Mouse (Mus musculus): ENCODE data around the gene En1. TPM values are rescaled to one million over a fixed set of nuclear protein-coding genes. Genes with fewer than 3 reads are reported as not detected.
A peak's percentile ranks its signal among the peaks of the same experiment; 100 is the strongest.

The En1 gene
- total RNA-seq, 1 experiment from 2014 or later = not detected

DNA sequence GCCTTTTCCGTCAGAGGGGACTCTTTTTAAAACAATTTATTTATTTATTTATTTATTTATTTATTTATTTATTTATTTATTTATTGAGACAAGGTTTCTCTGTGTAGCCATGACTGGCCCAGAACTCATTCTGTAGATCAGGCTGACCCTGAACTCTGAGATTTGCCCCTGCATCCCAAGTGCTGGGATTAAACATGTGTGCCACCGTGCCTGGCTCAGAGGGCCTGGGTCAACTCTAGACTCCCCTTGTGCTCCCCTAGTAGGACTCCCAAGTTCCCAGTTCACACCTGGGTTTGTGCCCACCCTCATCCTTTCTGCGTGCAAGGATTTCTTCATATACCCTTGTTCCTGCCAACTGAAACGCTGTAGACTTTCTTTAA, 25.4 kb downstream of the En1 start:
- no peak for DNase-seq

DNA sequence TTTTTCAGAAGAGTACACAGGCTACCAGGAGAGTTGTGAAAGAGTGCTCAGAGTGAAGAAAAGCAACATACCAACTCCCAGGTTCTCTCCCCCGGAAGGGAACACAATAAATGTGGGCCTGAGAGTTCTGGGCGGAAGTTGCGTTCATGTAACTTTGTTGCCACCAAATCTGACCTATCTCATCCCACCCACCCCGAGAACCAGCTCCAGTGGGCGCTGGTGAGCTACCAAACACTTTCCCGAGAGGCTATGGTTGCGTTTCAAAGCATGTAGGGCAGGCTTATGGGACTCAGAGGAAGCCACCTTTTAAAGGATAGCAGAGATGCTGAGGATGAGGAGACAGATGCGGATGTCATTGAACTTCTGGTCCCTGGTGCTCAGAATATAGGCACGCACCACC, 26.6 kb downstream of the En1 start:
- no peak for DNase-seq

DNA sequence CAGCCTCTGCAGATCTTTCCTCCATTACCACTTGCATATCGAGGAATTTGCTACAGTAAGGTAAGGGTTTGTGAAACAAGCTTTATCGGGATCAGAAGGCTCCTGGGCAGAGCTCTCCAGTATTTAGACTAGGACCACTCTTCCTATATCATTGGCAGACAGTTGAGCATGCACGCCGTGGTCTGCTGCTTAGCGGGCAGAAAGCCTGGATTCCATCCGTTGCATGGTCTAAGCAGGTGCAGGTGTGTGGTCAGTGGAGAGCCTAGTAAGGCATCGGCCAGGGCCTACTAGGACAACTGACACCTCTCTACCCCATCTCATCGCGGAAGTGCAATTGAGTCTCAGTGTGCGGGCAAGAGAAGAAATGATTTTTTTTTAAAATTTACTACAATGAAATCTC, 41.2 kb downstream of the En1 start:
- no peak for DNase-seq

DNA sequence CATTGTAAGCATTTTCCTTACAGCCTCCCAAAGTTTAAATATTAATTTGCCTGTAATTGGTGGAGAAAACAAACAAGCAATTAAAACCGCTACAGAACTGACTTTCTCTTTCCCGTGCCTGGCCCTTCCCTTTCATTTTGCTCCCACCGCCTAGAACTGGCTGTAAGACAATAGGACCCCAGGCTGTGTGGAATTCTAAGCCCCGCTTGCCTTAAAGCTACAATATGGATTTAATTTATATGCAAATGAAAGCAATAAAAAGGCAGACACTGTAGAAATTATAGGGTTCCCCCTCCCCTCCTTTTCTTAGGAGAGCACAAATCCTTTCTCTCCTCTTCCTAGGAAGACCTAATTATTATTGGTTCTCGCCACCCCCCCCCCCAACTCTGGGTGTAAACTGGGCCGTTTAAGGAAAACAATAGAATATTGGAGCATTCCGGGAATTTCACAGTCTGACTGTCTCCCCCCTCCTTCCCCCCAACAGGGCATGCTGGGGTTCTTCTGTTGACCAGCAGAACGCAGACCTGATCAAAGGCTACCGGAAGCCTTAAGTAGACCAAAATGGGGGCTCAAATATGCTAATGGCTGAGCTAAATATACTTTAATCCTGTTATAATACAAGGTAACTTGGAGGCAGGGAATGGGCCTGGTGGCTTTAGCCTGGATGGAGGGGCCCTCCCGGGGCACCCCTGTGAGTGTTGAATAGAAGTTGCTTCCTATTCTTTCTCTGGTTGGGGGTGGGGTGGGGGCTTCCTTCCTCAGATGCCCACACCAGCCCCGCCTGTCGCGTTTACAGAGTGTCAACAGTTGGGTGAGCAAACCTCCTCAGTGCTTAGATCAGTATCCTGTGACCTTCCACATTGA, 41.9 kb downstream of the En1 start:
- no peak for DNase-seq

DNA sequence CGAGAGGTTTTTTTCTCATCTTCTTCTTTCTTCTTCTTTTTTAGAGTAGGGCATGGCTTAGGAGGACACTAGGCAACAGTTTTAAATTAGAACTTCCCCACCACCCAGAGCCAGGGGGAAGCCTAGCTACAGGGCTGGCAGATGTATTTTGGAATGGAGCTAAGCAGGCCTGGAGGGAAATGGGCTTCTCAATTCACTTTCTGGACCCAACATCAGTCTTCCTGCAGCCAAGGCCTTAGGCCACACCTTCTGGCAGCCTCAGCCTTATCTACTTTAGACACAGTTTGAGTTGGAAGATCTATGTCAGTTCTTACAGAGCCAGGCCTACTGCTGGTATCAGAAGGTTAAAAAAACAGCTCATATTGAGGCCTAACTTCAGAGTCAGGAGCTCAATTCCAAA, 42.5 kb downstream of the En1 start:
- DNase-seq = no peak

DNA sequence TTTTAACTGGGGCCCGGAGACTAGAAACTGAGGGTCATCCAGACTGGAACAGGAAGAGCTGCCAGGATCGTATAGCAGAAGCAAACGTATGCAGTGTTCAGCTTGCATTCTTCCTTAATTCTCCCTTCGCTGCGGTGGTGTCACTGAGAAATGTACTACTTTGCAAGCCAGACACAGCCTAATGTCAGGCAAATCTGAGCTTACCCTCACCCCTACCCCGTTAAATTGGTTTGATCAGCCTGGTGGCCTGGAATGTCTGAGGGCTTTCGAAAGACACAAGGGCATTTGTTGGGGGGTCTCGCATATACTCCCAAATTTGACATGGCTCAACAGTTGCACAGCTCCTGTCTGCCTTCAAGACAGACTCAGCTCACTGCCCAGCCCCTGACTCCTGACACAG, 47.9 kb downstream of the En1 start:
- DNase-seq = no peak

DNA sequence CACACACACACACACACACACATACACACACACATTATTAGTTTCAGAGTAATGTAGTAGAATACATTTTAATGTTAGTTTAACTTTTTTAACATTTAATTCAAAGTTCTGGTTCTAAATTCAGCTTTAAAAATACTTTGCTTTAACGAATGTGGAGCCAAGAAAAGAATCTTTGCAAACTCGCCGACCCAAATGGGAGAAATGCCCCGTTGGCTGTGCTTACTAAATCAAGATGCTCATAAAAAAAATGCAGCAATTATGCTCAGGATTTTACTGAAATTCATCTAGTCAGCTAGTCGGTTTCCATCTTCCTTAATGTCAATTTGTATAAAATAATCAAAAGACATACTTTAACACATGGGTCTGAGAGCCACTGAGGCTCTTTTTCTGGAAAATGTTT, 49.8 kb downstream of the En1 start:
- DNase-seq = no peak

DNA sequence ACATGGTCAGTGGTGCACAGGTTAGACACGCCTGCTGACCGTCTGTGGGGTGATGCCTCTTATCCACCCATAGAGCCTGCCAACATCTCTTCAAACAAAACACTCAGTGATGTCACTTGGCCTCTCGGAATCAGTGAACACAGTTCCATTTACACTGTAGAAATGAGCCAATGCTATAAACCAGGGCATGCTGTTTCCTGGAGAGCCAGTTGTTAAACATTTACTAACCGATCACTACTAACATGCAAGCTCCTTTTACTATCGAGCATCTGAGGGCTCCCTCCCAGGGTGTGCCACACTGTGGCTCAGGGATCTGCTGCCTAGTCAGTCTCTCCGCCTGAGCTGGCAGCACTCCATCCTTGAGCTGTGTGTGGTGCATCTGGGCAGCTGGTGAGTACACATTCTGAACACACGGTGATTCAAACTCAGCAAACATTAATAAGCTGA, 52.8 kb downstream of the En1 start:
- DNase-seq = peak; percentile 2

Other genes with a start within 250 kb of the En1 start
- gene Marco, start 97.4 kb upstream of the En1 start, total RNA-seq (2021) = not detected in 2 replicates